Mouse (Mus musculus): Measurements from ENCODE around the gene Phyhd1.

Gene Phyhd1

DNA sequence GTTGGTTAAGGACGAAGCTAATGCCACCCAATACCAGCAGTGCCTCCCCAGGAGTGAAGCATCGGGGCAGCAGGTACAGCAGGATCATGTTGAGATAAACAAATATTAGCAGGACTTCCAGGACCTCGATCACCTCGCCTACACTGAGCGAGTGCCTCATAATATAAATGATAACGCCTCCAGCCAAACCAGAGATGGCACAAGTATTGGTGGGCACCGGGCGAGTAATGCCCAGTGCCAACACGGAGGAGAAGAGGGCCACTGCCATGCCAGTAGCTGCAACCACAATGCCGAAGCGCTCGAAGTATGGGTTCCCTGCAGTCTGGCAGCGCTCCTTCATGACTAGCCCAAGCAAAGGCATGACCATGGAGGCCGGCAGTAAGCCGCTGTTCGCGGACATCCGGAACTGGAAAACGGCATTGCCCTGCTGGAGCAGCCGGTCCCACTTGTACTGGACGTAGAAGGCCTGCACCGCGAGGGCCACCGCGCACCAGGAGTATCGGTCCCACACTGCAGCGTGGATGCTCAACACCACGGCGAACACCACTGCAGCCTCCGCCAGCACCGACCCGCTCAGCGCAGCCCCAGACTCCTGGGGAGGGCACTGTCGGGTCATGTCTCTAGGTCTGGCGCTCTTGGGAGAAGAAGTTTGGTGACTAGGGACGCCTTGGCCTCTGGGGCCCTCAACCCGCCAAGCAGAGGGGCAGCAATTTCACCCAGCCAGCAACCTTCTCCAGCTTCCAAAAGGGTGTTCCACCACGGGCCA, 19.6 kb downstream of the Phyhd1 start:
- DNase-seq, result peak; percentile 18

DNA sequence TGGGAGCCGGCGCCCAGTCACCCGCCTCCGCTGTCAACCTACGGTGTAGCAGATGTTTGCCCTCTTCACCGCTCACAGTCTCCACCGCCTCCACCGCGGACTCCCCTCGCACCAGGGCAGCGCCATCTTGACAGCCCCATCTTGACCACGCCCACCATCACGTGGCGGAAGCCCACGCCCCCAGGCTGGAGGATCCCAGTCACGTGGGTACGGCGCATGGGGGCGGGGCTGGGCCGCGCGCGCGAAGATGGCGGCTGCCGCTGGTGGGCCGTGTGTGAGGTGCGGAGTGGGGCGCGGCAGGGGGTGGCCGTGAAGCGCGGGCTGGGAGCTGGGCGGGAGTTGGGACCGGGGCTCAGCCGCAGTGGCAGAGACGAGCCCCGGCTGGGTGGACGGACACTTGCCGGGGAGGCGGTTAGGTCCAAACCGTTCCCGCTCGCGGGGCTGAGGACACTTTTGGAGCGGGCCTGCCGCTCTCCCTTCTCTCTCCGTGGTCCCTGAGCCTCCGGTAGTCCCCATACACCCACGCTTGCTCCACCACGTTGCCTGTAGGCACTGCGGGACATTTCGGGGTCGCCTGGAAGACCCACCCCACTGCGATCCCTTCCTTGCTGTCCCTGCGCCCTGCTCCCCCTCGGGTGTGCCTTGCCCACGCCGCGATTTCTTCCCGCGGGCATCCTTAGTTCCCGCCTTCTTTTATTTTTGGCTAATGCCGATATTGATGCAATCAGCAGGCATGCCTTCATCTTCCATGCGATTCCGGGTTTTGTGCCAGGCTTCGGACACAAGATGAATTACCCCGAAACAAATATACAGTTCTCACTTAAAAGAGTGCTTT, 20.4 kb downstream of the Phyhd1 start, which contains the start of the genes Dolk and Nup188:
Dolk (minus strand) TSS at position 143 of the 835 bp plus-strand sequence.
Nup188 (plus strand) TSS at position 206 of the 835 bp plus-strand sequence.
- peak; percentile 98 for DNase-seq

DNA sequence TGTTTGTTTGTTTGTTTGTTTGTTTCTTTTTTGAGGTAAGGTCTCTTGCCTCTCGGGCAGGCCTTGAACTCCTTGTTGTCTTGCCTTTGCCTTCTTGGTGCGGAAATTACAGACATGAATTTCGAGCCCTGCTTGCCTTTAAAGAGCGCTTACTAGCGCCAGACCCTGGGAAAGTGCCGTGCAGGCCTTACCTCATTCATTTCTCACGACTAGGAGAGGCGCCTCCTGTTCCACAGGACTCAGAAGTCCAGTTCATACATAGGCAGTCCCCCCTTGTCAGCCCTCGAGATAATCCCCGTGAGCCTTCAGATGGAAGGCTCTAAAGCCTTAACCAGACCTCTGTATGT, 21.0 kb downstream of the Phyhd1 start:
- DNase-seq, result peak; percentile 25

DNA sequence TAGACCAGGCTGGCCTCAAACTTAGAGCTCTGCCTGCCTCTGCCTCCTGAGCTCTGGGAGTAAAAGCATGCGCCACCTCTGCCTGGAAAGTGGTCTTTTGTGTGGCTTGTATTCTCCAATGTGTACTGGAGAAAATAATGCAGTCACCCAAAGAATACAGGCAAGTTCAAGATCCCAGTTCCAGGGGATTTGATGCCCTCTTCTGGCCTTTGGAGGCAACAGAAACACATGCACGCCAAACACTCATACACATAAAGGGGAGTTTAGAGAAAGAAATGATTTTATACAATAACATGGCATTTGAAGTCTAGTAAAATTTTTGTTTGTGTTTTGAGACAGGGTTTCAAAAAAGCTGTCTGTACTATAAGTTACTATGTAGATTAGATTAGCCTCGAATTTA, 33.5 kb downstream of the Phyhd1 start:
- no peak for DNase-seq

DNA sequence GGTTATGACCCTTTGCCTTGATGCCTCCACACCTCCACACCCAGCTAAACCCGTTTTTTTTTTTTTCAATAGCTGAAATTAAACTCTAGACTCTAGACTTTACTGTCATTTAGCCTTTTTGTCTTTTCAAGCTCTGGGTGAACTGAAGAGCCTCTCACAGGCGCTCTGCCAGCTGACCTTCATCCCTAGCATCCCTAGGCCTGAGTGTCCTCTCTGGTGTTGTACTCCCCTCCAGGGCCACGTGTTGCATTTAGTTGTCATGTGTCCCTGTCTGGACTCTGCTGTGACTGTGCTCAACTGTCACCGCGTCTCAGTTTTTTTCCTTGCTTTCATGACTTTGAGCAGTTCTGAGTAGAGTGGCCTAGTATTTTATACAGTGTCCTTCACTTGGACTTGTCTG, 34.0 kb downstream of the Phyhd1 start:
- DNase-seq, result no peak

DNA sequence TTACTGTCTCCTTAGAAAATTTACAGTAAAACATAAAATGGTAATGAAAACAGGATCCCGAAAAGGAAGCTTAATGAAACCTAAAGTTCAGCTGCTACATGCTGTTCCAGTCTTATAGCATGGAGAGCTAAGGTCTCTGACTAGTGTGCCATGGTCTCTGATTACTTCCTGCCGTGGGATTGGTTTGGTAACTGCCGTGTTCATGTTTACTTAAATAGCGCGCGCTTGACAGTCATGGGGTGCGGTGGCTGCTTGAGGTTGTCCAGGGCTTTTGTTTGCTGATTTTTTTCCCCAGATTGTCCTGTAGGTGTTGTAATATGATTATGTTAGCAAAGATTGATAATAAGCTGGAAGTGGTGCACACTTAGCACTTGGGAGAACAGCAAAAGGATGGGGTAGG, 40.1 kb downstream of the Phyhd1 start:
- DNase-seq, result no peak

DNA sequence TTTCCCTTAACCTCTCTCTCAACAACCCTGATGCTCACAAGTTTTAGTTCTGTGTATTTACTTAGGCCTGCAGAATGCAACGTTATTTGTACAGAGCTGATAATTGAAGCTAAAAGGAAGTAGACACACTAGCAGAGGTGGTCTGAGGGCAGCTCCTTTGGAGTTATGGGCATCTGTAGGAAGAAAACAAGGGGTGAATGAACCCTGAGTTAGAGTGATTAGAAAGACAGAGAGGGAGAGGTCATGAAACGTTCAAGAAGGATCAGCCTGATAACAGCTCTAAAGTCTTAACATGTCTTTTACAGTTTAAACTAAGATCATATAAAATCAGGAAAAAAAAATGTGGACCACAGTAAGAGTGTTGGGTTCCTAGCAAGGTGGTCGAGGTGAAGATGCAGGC, 43.3 kb downstream of the Phyhd1 start:
- DNase-seq, result no peak

DNA sequence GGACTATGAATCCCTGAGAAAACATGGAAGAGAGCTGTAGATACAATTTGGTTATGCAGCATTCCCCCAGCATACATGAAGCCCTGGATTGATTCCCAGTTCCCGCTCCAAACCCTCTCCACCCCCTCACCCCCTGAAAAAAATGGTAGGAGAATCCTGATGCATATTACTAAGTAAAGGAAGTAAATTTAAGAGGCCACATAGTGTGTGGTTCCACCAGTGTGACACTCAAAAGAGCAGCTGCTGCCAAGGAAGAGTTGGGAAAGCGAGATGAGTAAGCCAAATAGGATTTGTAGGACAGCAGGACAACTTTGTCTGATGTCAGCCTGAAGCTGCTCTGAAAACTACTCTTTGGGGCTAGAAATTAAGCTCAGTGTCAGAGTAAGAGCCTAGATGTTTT, 45.5 kb downstream of the Phyhd1 start:
- DNase-seq, result no peak

DNA sequence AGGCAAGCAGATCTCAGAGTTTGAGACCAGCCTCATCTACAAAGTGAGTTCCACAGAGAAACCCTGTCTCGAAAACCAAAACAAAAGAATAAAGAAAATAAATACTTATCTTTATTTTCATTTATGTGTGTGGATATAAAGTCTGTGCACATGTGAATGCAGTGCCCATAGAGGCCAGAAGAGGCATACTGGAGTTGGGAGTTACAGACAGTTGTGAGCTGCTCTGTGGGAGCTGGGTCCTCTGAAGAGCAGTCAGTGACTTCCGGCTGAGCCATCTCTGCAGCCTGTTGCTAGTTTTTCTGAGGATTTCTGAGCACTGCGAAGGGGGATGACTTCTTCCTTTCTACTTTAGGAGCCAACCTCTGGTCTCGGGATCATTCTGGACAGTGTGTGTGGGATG, 50.1 kb downstream of the Phyhd1 start:
- DNase-seq, result no peak

DNA sequence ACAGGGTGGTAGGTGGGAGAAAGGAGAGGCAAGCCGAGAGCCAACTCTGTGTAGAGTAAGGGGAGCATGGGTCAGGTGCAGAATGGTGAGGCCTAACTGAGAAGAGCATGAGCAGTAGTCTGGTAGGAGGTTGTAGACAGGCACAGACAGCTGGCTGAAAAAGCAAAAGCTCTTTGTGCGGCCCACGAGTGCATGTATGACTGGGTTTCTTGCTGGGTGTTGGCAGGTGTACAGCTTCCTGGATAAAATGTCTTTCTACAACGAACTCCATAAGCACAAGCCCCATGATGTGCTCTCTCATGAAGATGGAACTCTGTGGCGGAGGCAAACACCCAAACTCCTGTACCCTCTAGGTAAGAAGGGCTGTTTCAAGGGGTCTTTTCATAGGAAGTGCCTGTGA, 51.0 kb downstream of the Phyhd1 start:
- no peak for DNase-seq

DNA sequence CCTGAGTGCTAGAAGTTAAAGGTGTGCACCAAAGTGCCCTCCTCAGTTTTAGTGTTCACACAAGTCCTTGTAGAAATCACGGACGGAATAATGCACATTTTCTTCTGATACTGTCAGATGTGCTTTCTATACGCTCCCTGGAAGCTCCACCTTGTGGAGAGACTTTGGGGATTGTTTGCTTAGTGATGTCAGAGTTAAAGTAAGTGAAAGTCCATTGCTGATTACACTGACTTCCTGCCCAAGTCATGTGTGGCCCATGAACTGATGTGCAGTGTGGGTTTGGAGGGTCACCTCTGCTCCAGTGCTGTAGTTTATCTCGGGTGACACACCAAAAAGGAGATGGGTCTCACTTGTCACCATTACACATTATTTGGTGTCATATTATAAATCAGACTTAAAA, 53.3 kb downstream of the Phyhd1 start:
- no peak for DNase-seq

DNA sequence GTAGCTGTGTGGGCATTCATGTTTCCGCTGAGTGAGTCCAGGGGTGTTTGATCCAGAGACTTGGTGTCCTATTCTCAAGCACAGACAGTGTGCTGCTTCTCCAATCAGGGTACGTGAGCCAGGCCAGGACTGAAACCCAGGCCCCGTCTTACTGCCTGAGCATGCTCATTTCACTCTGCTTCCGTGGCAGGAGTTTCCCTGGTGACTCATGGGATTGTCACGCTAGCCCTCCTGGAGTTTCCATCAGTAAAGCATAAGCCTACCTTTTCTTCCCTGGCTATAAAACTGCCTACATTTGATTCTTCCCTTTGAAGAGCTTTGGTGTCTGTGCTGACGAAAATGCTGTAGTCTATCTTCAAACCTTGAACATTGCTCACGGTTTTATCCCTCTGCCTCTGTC, 57.1 kb downstream of the Phyhd1 start:
- DNase-seq, result no peak

DNA sequence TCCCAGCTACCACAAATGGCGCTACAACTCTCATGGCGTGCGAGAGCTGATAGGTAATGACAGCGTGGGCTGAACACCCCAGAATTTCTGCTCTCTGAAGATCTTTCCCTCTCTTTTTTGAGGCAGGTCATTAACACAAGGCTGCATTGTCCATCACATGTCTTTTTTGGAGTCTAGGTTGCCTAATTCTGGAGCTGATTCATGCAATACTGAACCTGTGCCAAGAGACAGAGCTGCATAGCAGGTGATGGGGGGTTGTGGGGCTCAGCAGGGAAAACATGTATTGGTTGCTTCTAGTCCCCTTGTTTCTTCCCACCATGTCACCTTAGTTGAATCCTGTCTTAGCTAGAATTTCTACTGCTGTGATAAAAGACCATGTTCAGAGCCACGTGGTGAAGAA, 59.3 kb downstream of the Phyhd1 start:
- no peak for DNase-seq

DNA sequence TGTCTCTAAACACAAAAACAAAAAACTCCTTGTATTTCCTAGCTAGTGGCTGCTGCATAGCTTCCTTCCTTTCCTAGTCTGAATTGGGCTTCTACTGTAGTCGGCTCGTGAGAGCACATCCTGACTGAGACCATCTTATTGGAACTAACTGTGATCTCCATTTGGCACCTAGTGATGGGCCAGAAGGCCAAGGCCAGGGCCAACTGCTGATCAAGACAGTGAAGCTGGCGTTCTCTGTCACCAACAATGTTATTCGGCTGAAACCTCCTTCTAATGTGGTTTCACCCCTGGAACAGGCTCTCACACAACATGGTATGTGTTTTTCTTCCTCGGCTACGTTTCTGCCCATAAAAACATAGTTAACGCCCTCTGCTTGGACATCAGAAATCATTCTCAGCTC, 61.3 kb downstream of the Phyhd1 start:
- DNase-seq, result no peak

DNA sequence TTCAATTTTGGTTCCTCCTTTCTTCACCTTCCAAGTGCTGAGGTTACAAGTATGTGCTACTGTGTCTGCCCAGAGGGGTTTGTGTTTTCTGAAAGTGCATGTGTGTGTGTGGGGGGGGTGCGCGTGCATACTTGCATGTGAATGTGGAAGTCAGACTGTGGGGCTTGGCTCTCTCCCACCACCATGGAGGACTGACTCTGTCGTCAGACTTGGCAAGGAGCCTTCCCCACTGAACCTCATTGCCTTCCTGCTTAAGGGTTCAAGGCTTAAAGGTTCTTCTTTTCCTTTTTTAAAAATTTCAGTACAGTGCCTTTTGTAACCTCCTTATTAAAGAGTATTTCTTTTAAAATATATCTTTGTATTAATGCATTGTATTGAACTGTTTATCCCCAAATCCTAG, 62.8 kb downstream of the Phyhd1 start:
- DNase-seq, result no peak
